31 mouse cellular contexts compared by ENCODE assay signal in the genomic region with DNA sequence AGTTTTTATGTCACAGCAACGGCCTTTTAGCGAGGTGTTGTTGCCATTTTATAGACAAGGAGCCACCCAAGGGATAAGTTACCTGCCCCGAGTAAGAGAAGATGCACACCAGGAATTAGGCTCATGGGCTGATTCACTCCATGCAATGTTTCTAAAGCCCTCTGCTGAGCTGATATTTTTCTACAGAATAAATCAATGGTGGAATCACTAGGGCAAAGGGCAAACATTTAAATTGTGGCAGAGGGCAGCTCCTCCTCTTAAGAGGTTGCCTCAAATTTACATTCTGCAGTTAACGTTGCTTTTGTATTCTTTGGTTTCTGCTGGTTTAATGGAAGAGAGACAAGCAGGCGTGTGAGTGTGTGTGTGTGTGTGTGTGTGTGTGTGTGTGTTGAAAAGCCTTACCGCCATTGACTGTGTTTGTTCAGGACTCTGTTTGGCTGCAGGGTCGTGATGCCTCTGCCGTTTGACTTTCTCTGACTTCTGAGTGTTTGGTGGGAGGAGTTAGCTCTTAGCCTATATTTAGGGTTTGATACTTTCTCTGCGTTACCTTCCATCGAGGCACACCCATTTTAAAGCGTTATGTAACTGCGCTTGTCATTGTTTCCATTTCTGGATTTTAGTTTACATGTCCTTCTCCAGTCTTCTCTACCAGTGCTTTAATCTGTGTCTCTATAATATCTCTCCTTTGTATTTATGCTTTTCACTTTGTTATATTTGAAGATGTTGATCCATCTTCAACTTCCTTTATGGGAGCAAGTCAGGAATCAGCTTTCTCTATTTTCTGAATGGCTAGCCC. TPM values are rescaled to one million over a fixed set of nuclear protein-coding genes. Genes with fewer than 3 reads are reported as not detected.
DNase-seq lines count a peak whose midpoint lies in the region; ATAC-seq lines count a peak whose summit lies in the region.
"Had no signal": no experiment of that assay in that cellular context is flagged by ENCODE, and none has a peak within 500 bp of the region (broad histone marks: within the 10 kb centered on the region; RNA-seq: fewer than 3 reads in every experiment).

No protein-coding gene starts in this region.

- H3K36me3 ChIP-seq in liver, embryonic 11.5 days (ENCODE audit: control insufficient read depth, insufficient read depth, low read length): no peaks in the 10 kb centered on the region
- no peaks in the 10 kb centered on the region for H3K36me3 ChIP-seq in liver, embryonic 16.5 days (ENCODE audit: control insufficient read depth, insufficient read depth)
- H3K36me3 ChIP-seq: forebrain, embryonic 12.5 days; heart, embryonic 10.5 days; heart, embryonic 15.5 days; kidney, embryonic 15.5 days; midbrain, embryonic 13.5 days; neural tube, embryonic 13.5 days had no signal

- H3K4me3 ChIP-seq in liver, embryonic 11.5 days (ENCODE audit: low read depth, low read length): no peak overlapping the region
- no peak overlapping the region for H3K4me3 ChIP-seq in liver, embryonic 16.5 days (ENCODE audit: low read depth, low read length)
- H3K4me3 ChIP-seq: erythroblast, embryonic 14.5 days; forebrain, embryonic 12.5 days; heart, embryonic 10.5 days; heart, embryonic 15.5 days; kidney, embryonic 15.5 days; megakaryocyte, embryonic 14.5 days; midbrain, embryonic 13.5 days; neural tube, embryonic 13.5 days had no signal

- H3K27ac ChIP-seq in liver, embryonic 11.5 days (ENCODE audit: low read depth, low read length): 0 out of 2 replicates have a peak overlapping the region, but pooled peaks have one; percentile 30
- H3K27ac ChIP-seq in liver, embryonic 16.5 days (ENCODE audit: low read length): peak overlapping the region; percentile 10; the same call in 1 of the 2 replicates
- H3K27ac ChIP-seq: forebrain, embryonic 12.5 days; heart, embryonic 10.5 days; heart, embryonic 15.5 days; hindbrain, postnatal 0 days; kidney, embryonic 15.5 days; midbrain, embryonic 13.5 days; neural tube, embryonic 13.5 days had no signal

- DNase-seq in embryo, embryonic 10.5 days (ENCODE audit: low spot score): peak; percentile 4
- no peak for DNase-seq in embryo, embryonic 10 days (ENCODE audit: low spot score)
- no peak for DNase-seq in liver, embryonic 11.5 days (ENCODE audit: low spot score)
- no peak for DNase-seq in gastrocnemius, adult 18-20 months (ENCODE audit: low spot score)
- DNase-seq in MN1 (ENCODE audit: low spot score): no peak
- DNase-seq in right cerebral cortex, postnatal 10 days (ENCODE audit: low spot score in 2 of 2): no peak
- DNase-seq: adrenal gland, adult 2 months; adrenal gland, postnatal 36 days; cerebellum, adult 9-10 months; forebrain, postnatal 0 days; gastrocnemius, postnatal 14 days; kidney, adult 18-20 months; kidney, postnatal 25 days; left cerebral cortex, postnatal 4 days; lung, postnatal 36 days; thymus, postnatal 14 days had no signal

- WGBS in liver, embryonic 11.5 days: 64% methylated on average over 12 of the region's 12 CpGs
- WGBS in liver, embryonic 16.5 days (ENCODE audit: insufficient replicate concordance): 51% methylated on average over 12 of the region's 12 CpGs

- no peaks in the 10 kb centered on the region for H3K27me3 ChIP-seq in liver, embryonic 11.5 days (replicated peaks; ENCODE audit: control insufficient read depth, insufficient read depth, low read length)
- H3K27me3 ChIP-seq in liver, embryonic 16.5 days (ENCODE audit: control insufficient read depth, insufficient read depth, low read depth, low read length): no peaks in the 10 kb centered on the region
- H3K27me3 ChIP-seq: forebrain, embryonic 12.5 days; heart, embryonic 15.5 days; kidney, embryonic 15.5 days; megakaryocyte, embryonic 14.5 days; midbrain, embryonic 13.5 days; neural tube, embryonic 13.5 days had no signal

- peaks cover 42% of the 10 kb centered on the region for H3K4me1 ChIP-seq in liver, embryonic 11.5 days (replicated peaks; ENCODE audit: control insufficient read depth, insufficient read depth, low read length)
- H3K4me1 ChIP-seq in liver, embryonic 16.5 days (ENCODE audit: control insufficient read depth, low read depth, low read length): peaks cover 51% of the 10 kb centered on the region
- H3K4me1 ChIP-seq: forebrain, embryonic 12.5 days; heart, embryonic 15.5 days; midbrain, embryonic 13.5 days; neural tube, embryonic 13.5 days had no signal

- peak overlapping the region; percentile 40 for H3K4me2 ChIP-seq in liver, embryonic 11.5 days
- peak overlapping the region; percentile 0; the same call in 1 of the 2 replicates for H3K4me2 ChIP-seq in liver, embryonic 16.5 days (ENCODE audit: low read depth, low read length)
- H3K4me2 ChIP-seq: forebrain, embryonic 12.5 days; heart, embryonic 15.5 days; kidney, embryonic 15.5 days; midbrain, embryonic 13.5 days; neural tube, embryonic 13.5 days had no signal

- peak; percentile 45 for ATAC-seq in CD4-positive, CD25-positive, alpha-beta regulatory T cell, adult 4 months
- no peak for ATAC-seq in liver, embryonic 11.5 days (replicated peaks; ENCODE audit: low FRiP score)
- no peak for ATAC-seq in liver, embryonic 16.5 days (ENCODE audit: low read depth)
- ATAC-seq: activated CD4-positive, CD25-positive, alpha-beta regulatory T cell, adult 4 months; forebrain, postnatal 0 days; hindbrain, postnatal 0 days; midbrain, embryonic 13.5 days had no signal

- H3K9ac ChIP-seq in liver, embryonic 11.5 days (ENCODE audit: low read depth, low read length): no peak overlapping the region
- H3K9ac ChIP-seq in liver, embryonic 16.5 days (ENCODE audit: low read depth, low read length): no peak overlapping the region
- H3K9ac ChIP-seq: forebrain, embryonic 12.5 days; forebrain, postnatal 0 days; heart, embryonic 15.5 days; kidney, embryonic 15.5 days; midbrain, embryonic 13.5 days; neural tube, embryonic 13.5 days had no signal

- H3K9me3 ChIP-seq in liver, embryonic 11.5 days (ENCODE audit: control insufficient read depth, low read length): no peaks in the 10 kb centered on the region
- H3K9me3 ChIP-seq in liver, embryonic 16.5 days (replicated peaks; ENCODE audit: control insufficient read depth, low read length): no peaks in the 10 kb centered on the region
- H3K9me3 ChIP-seq: forebrain, embryonic 12.5 days; heart, embryonic 10.5 days; heart, embryonic 15.5 days; kidney, embryonic 15.5 days; megakaryocyte, embryonic 14.5 days; midbrain, embryonic 13.5 days; neural tube, embryonic 13.5 days had no signal

RNA-seq across cellular contexts. Expression of gene Acsl5, which starts 8.8 kb away (rescaled TPM):
- polyA plus RNA-seq in CD4-positive, CD25-positive, alpha-beta regulatory T cell, adult 4 months (2017; shearing (Covaris generic)): 10 to 100 TPM; 66.4 to 83.1 TPM
- polyA plus RNA-seq in liver, embryonic 11.5 days (2014; fragmentation: Nextera tagmentation; extraction: Ambion mirVana): 125 and 130 TPM in 2 replicates
- polyA plus RNA-seq in liver, embryonic 16.5 days (2015; fragmentation: Nextera tagmentation; extraction: Ambion mirVana): 203 and 205 TPM in 2 replicates
- total RNA-seq in gastrocnemius, adult 18-20 months (2021): 1 to 10 TPM; 2.7 to 5.1 TPM

RNA-seq across cellular contexts. Expression of gene Gucy2g, which starts 19.6 kb away (rescaled TPM):
- polyA plus RNA-seq in CD4-positive, CD25-positive, alpha-beta regulatory T cell, adult 4 months (2017; shearing (Covaris generic)): under 1 TPM in 1 of 2 experiments, not detected in 1; 0.15 TPM
- polyA plus RNA-seq in liver, embryonic 11.5 days (2014; fragmentation: Nextera tagmentation; extraction: Ambion mirVana): 0.04 TPM in 1 of 2 replicates, not detected in the other
- 0.02 and 0.05 TPM in 2 replicates for polyA plus RNA-seq in liver, embryonic 16.5 days (2015; fragmentation: Nextera tagmentation; extraction: Ambion mirVana)
- under 1 TPM; 0.16 to 0.21 TPM for total RNA-seq in gastrocnemius, adult 18-20 months (2021)
- total RNA-seq: adrenal gland, adult 2 months; adrenal gland, postnatal 36 days; granulocyte monocyte progenitor cell, adult 5-6 weeks; hindbrain, postnatal 0 days had no signal
- polyA plus RNA-seq: activated CD4-positive, CD25-positive, alpha-beta regulatory T cell, adult 4 months; erythroblast, embryonic 14.5 days; forebrain, embryonic 12.5 days; heart, embryonic 10.5 days; heart, embryonic 15.5 days; hindbrain, embryonic 11.5 days; neural tube, embryonic 13.5 days; stomach, embryonic 14.5 days had no signal

RNA-seq across cellular contexts. Expression of gene Zdhhc6, which starts 55.2 kb away (rescaled TPM):
- polyA plus RNA-seq in CD4-positive, CD25-positive, alpha-beta regulatory T cell, adult 4 months (2017; shearing (Covaris generic)): 10 to 100 TPM; 61.9 to 69.0 TPM
- 120 and 124 TPM in 2 replicates for polyA plus RNA-seq in liver, embryonic 11.5 days (2014; fragmentation: Nextera tagmentation; extraction: Ambion mirVana)
- polyA plus RNA-seq in liver, embryonic 16.5 days (2015; fragmentation: Nextera tagmentation; extraction: Ambion mirVana): 46.9 and 48.5 TPM in 2 replicates
- total RNA-seq in gastrocnemius, adult 18-20 months (2021): 10 to 100 TPM; 20.0 to 21.4 TPM

RNA-seq across cellular contexts. Expression of gene Vti1a, which starts 55.5 kb away (rescaled TPM):
- 10 to 100 TPM; 32.4 to 45.4 TPM for polyA plus RNA-seq in CD4-positive, CD25-positive, alpha-beta regulatory T cell, adult 4 months (2017; shearing (Covaris generic))
- polyA plus RNA-seq in liver, embryonic 11.5 days (2014; fragmentation: Nextera tagmentation; extraction: Ambion mirVana): 26.4 and 30.1 TPM in 2 replicates
- polyA plus RNA-seq in liver, embryonic 16.5 days (2015; fragmentation: Nextera tagmentation; extraction: Ambion mirVana): 12.3 and 12.8 TPM in 2 replicates
- 10 to 100 TPM; 17.3 TPM for total RNA-seq in gastrocnemius, adult 18-20 months (2021)
